Mouse (Mus musculus): ENCODE data around the gene Pafah1b3.
"Not testable (repeated sequence)": the region's sequence is repeated elsewhere in the genome, so short reads cannot be mapped to it uniquely, and the experiment has no call there.

Pafah1b3 gene

DNA sequence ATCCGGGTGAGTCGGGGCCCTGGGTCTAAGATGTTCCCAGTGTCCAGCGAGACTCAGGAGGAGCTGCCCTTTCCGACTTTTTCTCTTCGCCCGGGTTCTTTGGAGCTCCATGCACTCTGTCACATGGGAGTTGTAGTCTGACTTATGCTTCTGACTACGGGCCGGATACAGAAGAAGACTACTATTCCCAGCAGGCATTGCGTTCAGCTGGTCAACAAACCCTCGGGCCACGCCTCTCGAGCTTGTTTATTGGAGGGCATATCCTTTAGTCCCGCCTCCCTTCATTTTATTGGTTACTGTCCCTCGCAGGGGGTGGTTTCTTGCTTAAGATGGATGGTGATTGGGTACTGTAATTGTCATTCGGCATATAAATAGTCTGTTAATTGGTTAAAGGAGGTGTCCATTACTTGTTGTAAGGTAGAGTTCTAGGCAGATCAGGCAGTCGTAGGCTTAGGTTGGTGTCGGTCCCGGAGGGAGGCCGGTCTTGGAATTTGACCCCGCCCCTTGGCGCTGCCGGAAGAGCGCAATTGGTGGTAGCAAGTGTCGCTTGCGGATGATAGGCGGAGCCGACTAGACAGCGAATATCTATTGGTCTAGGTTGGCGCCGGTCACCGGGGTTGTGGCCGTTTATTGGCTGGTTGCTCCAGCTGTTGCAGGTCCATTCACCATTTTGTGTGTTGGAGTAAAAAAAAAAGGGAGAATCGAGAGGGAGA lies 29.9 kb downstream of the Pafah1b3 start:
- DNase-seq (ENCODE audit: low spot score), result peak; percentile 93

DNA sequence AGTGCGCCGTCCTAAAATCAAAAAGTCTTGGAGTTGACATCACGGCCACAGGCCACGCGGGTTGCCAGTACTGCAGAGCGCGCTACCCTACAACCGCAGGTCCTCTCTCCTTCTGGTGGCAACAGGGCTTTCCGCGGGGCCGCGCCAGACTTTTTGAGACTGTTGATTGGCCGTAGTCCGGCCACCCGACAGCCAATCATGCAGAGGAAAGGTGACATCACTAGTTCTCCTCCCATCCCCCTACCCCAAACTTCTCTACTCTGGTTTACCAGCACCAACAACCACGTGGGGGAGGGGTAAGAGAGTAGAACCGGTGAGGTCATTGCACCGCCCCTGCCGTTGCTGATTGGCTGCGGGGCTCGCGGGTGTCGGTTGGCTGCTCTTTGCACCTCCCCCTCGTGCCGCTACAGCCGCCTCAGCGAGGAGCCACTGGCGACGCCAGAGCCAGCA lies 30.5 kb downstream of the Pafah1b3 start, which contains the start of gene Cic:
Cic (plus strand) TSS at position 404 of the 450 bp plus-strand sequence.
- DNase-seq (ENCODE audit: low spot score), result peak; percentile 93

GRCm38 (mm10) chr7:25266180-25266962 lies 31.4 kb downstream of the Pafah1b3 start:
- no peak for DNase-seq (ENCODE audit: low spot score)

DNA sequence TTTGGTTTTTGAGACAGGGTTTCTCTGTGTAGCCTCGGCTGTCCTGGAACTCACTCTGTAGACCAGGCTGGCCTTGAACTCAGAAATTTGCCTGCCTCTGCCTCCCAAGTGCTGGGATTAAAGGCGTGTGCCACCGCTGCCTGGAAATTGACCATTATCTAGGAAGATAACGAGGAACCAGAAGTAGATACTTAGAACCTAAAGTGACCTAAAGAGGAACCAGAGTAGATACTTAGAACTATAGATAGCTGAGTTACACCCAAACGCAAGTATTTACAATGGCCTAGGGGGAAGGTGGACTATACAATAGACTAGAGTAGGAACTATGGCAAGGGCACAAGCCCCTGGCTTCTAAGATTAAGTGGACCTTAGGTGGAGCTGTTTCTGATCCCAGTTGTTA lies 32.0 kb downstream of the Pafah1b3 start:
- DNase-seq (ENCODE audit: low spot score), result not testable (repeated sequence)

- DNase-seq (ENCODE audit: low spot score), result no peak
Observed at GRCm38 (mm10) chr7:25263968-25264870, 33.6 kb downstream of the Pafah1b3 start.

DNA sequence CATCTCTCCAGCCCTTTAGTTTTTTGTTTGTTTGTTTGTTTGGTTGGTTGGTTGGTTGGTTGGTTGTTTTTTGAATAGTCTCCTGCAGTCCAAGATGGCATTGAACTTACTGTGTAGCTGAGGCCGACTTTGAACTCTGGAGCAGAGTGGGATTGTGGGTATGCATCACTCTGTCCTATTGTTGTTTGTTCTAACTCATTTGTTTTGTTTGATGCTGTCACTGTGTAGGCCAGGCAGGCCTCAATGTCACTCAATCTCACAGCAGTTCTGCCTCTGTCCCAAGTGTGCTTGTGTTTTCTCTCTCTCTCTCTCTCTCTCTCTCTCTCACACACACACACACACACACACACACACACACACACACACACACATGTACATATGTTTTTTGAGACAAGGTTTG lies 35.9 kb downstream of the Pafah1b3 start:
- DNase-seq (ENCODE audit: low spot score), result no peak

GRCm38 (mm10) chr7:25251822-25252221 lies 46.0 kb downstream of the Pafah1b3 start:
- DNase-seq (ENCODE audit: low spot score), result no peak

DNA sequence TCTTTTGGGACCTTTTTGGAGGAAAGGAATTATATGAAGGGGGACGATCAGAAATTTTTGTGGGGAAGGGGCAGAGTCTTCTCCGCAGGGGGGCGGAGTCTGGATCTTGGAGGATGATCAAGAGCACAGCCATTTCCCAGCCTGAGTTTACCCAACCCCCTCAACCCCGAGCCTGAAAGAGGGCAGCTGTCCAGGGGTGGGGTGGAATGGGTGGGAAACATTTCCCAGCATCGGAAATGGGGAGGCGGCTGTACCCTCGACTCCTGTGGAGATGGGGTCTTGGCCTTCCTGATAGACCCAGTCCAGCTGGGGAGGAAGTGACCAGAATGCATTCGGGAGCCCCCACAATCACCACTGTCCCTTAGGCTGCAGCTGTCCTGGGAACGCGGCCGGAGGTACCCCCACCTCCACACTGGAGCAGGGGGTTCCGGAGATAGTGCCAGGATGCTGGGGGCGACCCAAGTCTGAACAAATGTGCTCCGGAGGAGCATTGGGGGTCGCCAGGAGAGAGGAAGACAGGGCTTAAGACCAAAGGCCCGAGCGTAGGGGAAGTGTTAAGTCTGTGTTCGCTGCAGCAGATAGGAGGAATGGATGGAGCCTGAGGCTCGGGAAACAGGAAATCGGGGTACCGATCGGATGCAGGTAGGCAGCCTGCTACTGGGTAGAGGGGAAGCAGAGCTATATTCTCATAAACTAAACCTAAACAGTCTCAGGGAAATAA lies 46.6 kb downstream of the Pafah1b3 start:
- peak; percentile 59 for DNase-seq (ENCODE audit: low spot score)

DNA sequence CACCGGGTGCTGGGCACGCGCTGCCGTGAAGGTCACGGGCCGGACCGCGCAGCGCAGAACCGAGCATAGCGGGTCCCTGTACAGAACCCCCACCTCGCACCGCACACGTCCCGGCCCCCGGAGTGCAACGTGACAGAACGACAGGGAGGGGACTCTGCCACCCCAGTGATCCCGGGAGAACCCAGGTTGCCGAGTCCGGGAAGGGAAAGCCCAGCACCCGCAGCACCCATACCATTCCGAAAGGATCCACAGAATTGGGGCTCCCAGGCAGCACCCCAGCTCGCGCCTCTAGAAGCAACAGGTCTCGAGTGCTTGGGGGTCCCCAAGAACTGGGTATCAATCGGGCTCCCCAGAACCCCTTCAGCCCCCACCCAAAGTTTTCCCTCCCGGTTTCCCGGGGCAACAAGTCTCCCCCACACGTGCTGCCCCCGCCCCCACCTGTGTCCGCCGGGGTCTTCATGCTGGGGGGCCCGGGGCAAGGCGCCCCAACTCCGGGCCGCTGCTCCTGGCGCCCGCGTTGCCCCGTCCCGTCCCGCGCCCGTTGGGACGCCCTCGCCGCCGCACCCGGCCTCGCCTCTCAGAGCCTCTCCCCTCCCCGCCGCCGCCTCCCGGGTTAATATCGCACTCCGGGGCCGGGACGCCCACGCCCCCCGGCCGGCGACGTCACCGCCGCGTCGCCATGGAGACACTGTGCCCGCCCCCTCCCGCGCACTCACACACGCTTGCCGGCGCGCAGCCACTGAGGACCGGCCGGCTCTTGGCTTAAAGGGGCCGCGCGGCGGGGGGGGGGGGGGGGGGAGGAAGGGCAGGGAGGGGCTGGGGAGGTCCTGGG lies 47.4 kb downstream of the Pafah1b3 start, which contains the start of gene Erf:
Erf (minus strand) TSS at position 621 of the 832 bp plus-strand sequence.
- peak; percentile 98 for DNase-seq (ENCODE audit: low spot score)

- peak; percentile 69 for DNase-seq (ENCODE audit: low spot score)
Observed at GRCm38 (mm10) chr7:25249314-25250140, 48.3 kb downstream of the Pafah1b3 start.

DNA sequence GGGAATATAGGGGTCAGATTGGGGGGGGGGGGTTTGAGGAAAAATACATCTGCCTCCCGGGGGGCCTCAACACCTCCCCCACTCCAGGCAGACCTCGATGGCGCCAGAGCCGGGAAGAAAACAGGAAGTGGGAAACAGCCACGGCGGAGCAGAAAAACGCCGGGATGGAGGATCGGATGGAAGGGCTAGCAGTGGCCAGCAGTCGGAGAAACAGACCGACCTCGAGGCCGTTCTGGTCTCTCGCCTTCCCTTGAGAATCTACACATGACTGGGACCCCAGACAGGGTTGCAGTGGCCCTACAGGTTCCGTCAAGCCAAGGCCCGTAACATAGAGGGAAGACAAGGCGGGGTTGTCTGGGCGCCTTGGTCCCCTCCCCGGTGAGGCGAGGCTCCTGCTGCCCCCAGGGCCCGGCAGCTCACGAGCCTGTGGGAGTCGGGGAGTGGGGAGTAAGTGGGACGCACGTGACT lies 48.9 kb downstream of the Pafah1b3 start:
- DNase-seq (ENCODE audit: low spot score), result no peak

DNA sequence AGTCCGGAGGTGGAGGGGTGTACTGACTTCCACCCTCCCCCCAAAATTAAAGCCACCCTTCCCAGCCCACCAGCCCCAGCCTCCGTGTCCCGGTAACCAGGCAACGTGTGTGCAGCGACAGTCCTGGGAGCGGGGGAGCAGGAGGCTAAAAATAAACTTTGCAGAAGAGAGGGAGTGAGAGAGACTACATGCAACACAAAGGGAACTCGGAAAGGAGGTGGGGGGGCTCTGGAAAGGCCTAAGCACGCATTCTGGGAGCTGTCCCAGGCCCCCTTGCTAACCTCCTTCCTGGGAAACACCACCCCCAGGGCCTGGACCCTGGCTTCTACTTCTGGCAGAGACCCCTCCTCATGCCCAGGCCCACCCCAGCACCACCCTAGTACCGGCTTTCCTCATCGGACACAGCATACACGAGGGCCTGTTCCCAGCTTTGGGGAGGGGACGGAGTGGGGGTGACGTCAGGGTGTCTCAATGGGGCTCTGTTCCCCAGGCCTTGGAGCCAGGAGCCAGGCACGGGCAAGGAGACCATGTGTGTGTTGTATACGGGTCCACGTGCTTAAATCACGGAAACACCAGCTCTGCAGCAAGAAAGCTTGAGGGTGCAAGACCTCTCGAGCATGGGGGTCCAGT lies 49.7 kb downstream of the Pafah1b3 start:
- DNase-seq (ENCODE audit: low spot score), result no peak

DNA sequence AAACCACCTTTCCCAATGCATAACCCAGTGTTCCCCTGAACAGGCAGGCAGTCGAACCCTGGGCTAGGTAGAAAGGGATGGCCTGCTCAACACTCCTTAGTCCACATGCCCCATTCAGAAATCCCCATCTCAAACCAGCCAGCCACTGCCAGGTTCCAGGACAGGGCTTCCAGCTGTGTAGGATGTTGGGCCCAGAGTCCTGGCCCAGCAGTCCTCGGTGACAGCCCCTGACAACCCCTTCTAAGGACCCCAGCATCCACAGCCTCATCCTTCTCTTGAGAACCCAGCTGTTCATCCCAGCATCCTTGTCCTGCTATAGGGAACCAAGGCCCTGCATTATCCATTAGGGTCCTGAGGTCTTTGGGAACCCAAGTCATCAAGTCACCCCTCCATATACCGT lies 50.3 kb downstream of the Pafah1b3 start:
- DNase-seq (ENCODE audit: low spot score), result no peak

- DNase-seq (ENCODE audit: low spot score), result no peak
Observed at GRCm38 (mm10) chr7:25246759-25247137, 51.0 kb downstream of the Pafah1b3 start.

DNA sequence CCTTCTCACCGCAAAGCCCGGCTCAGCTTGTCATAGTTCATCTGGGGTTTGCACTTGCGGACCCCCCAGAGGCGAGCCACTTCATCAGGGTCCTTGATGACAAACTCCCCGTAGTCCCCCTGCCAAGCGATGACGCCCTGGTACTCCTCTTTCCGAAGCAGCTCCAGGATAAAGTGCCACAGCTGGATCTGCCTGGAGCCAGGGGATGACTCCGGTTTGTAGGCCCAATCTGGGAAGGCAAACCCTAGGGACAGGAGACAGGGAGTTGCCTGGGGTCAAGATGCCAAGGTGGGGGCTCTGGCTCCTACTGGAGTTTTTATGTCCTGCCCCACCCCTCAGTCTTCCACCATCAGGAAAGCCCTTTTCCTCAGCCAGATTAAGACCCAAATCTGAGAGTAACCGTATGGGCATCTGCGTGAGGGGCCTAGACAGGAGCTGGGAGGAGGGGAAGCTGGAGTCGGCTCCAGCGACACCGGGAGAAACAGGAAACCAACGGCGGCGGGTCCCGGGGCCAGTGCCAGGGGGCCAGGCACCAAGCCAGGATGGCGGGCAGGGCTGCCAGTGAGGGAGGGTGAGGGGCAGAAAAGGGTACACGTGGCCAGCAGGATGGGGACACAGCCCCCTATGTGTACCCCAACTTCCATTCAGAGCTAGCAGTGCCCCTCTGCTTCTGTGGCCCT lies 51.6 kb downstream of the Pafah1b3 start:
- no peak for DNase-seq (ENCODE audit: low spot score)

Measured in urinary bladder, postnatal 25 days (tissue).